Mouse (Mus musculus) thymus, postnatal 25 days (tissue): ENCODE data around the gene Scml4.
A peak's percentile ranks its signal among the peaks of the same experiment; 100 is the strongest.

Source experiments
- DNase-seq: peaks from one replicate; pipeline ENCODE4 v3.0.0; 2022

Scml4 gene

GRCm38 (mm10) chr10:42860159-42860911 is at the start of gene Scml4:
Gene Scml4 (plus strand): TSS chr10:42860370.
- peak; percentile 76 for DNase-seq

- DNase-seq: no peak
These were observed 34.2 kb upstream of the Scml4 start for GRCm38 (mm10) chr10:42825923-42826322.

- no peak for DNase-seq
These were observed 33.0 kb upstream of the Scml4 start for GRCm38 (mm10) chr10:42827155-42827554.

- DNase-seq: no peak
These were observed 30.2 kb upstream of the Scml4 start for GRCm38 (mm10) chr10:42830007-42830406.

GRCm38 (mm10) chr10:42830409-42830808 is 29.8 kb upstream of the Scml4 start:
- peak; percentile 27 for DNase-seq

- DNase-seq: peak; percentile 27
These were observed 27.5 kb upstream of the Scml4 start for GRCm38 (mm10) chr10:42832677-42833076.

GRCm38 (mm10) chr10:42833871-42834727 is 26.1 kb upstream of the Scml4 start:
- DNase-seq: no peak

- no peak for DNase-seq
These were observed 22.1 kb upstream of the Scml4 start for GRCm38 (mm10) chr10:42838106-42838505.

- no peak for DNase-seq
These were observed 21.4 kb upstream of the Scml4 start for GRCm38 (mm10) chr10:42838736-42839135.

GRCm38 (mm10) chr10:42840036-42840435 is 20.1 kb upstream of the Scml4 start:
- DNase-seq: no peak

GRCm38 (mm10) chr10:42841531-42842195 is 18.5 kb upstream of the Scml4 start:
- DNase-seq: peak; percentile 52

GRCm38 (mm10) chr10:42842358-42842757 is 17.8 kb upstream of the Scml4 start:
- peak; percentile 83 for DNase-seq

- no peak for DNase-seq
These were observed 16.8 kb upstream of the Scml4 start for GRCm38 (mm10) chr10:42843416-42843815.

- no peak for DNase-seq
These were observed 14.7 kb upstream of the Scml4 start for GRCm38 (mm10) chr10:42845480-42845879.

GRCm38 (mm10) chr10:42848179-42849080 is 11.7 kb upstream of the Scml4 start:
- DNase-seq: peak; percentile 42

GRCm38 (mm10) chr10:42849081-42849400 is 11.1 kb upstream of the Scml4 start:
- peak; percentile 45 for DNase-seq

GRCm38 (mm10) chr10:42854838-42855237 is 5.3 kb upstream of the Scml4 start:
- DNase-seq: no peak

- DNase-seq: no peak
These were observed 4.9 kb upstream of the Scml4 start for GRCm38 (mm10) chr10:42855250-42855649.

GRCm38 (mm10) chr10:42856574-42856973 is 3.6 kb upstream of the Scml4 start:
- DNase-seq: no peak

- DNase-seq: no peak
These were observed 3.1 kb upstream of the Scml4 start for GRCm38 (mm10) chr10:42857021-42857420.

- no peak for DNase-seq
These were observed 400 bp upstream of the Scml4 start for GRCm38 (mm10) chr10:42859781-42860158.

GRCm38 (mm10) chr10:42861446-42861845 is 1.3 kb downstream of the Scml4 start:
- peak; percentile 46 for DNase-seq
